Mouse (Mus musculus) megakaryocyte-erythroid progenitor cell, adult 5-6 weeks (primary cell): Measurements from ENCODE around the gene Lin54. TPM values are rescaled to one million over a fixed set of nuclear protein-coding genes. Genes with fewer than 3 reads are reported as not detected.

Experiments
- ATAC-seq: replicated peaks from 2 replicates; pipeline ENCODE4 v1.8.0; 2016; ENCODE audit warnings: mild to moderate bottlenecking, inconsistent platforms; ENCODE audit not compliant: severe bottlenecking, poor library complexity, low FRiP score, low TSS enrichment
- total RNA-seq, 2 experiments: library from RNA; stranded (forward) in 1 of 2; stranded (reverse) in 1 of 2; fragments of 200-1000, 215-1000 nt in 1 of 2; fragments of >200 nt in 1 of 2; fragmentation: Nextera tagmentation in 1 of 2; gene quantifications; 2 replicates each; pipeline ENCODE4 v1.2.3; 2014 to 2017

The Lin54 gene
- total RNA-seq (2014; fragmentation: Nextera tagmentation) (40.5 and 45.3 TPM in 2 replicates), total RNA-seq (2017) (32.1 and 56.5 TPM in 2 replicates)

- peak; percentile 83 for ATAC-seq
These were observed at the start of gene Lin54 for GRCm38 (mm10) chr5:100500458-100500961. TSS of gene Lin54 (minus strand) at chr5:100500639.

- ATAC-seq, result no peak
These were observed 49.7 kb upstream of the Lin54 start for GRCm38 (mm10) chr5:100550151-100550550.

GRCm38 (mm10) chr5:100549311-100549710 is 48.9 kb upstream of the Lin54 start:
- ATAC-seq, result no peak

- ATAC-seq, result no peak
These were observed 47.8 kb upstream of the Lin54 start for GRCm38 (mm10) chr5:100548236-100548635.

- ATAC-seq, result no peak
These were observed 46.0 kb upstream of the Lin54 start for GRCm38 (mm10) chr5:100546294-100547080.

- peak; percentile 81; the same call in 1 of the 2 replicates for ATAC-seq
These were observed 36.2 kb upstream of the Lin54 start for GRCm38 (mm10) chr5:100536638-100537037.

GRCm38 (mm10) chr5:100535826-100536225 is 35.4 kb upstream of the Lin54 start:
- ATAC-seq, result no peak

GRCm38 (mm10) chr5:100526164-100526563 is 25.7 kb upstream of the Lin54 start:
- ATAC-seq, result 0 out of 2 replicates have a peak, but pooled peaks have one; percentile 50

GRCm38 (mm10) chr5:100525620-100526019 is 25.2 kb upstream of the Lin54 start:
- ATAC-seq, result peak; percentile 76; the same call in 1 of the 2 replicates

- no peak for ATAC-seq
These were observed 24.5 kb upstream of the Lin54 start for GRCm38 (mm10) chr5:100524921-100525320.

GRCm38 (mm10) chr5:100523331-100523730 is 22.9 kb upstream of the Lin54 start:
- ATAC-seq, result no peak

GRCm38 (mm10) chr5:100520223-100520622 is 19.8 kb upstream of the Lin54 start:
- no peak for ATAC-seq

- no peak for ATAC-seq
These were observed 18.6 kb upstream of the Lin54 start for GRCm38 (mm10) chr5:100519027-100519411.

- ATAC-seq, result peak; percentile 99
These were observed 17.9 kb upstream of the Lin54 start, which contains the start of gene Cops4 for GRCm38 (mm10) chr5:100518049-100519026. TSS of gene Cops4 (plus strand) at chr5:100518309.

GRCm38 (mm10) chr5:100512576-100512975 is 12.1 kb upstream of the Lin54 start:
- no peak for ATAC-seq

- ATAC-seq, result peak; percentile 31; the same call in 1 of the 2 replicates
These were observed 8.8 kb upstream of the Lin54 start for GRCm38 (mm10) chr5:100509247-100509646.

GRCm38 (mm10) chr5:100501267-100501666 is 828 bp upstream of the Lin54 start:
- peak; percentile 7; the same call in 1 of the 2 replicates for ATAC-seq

- peak; percentile 31; the same call in 1 of the 2 replicates for ATAC-seq
These were observed 571 bp downstream of the Lin54 start for GRCm38 (mm10) chr5:100499831-100500304.

- no peak for ATAC-seq
These were observed 1.2 kb downstream of the Lin54 start for GRCm38 (mm10) chr5:100499243-100499642.
